Mouse (Mus musculus) liver, embryonic 15.5 days (tissue): Measurements from ENCODE around the gene Ifna14. TPM values are rescaled to one million over a fixed set of nuclear protein-coding genes. Genes with fewer than 3 reads are reported as not detected.
"Not testable (repeated sequence)": the region's sequence is repeated elsewhere in the genome, so short reads cannot be mapped to it uniquely, and the experiment has no call there.

Source experiments
- ATAC-seq: fragments of 200-750 bp; cut with Nextera tagmentation; 2 replicates; pipeline ENCODE4 v1.8.0; 2017; ENCODE audit warnings: moderate number of reproducible peaks, mild to moderate bottlenecking, moderate library complexity; ENCODE audit not compliant: insufficient read depth
- H3K27ac ChIP-seq: fragments of 300-500 bp; sonication (generic); replicated peaks from 2 replicates; pipeline ENCODE4 v1.5.1; 2015; ENCODE audit warnings: mild to moderate bottlenecking, inconsistent platforms
- H3K27me3 ChIP-seq: fragments of 300-500 bp; sonication (generic); 2 replicates; pipeline ENCODE4 v1.6.1; 2015; ENCODE audit warnings: mild to moderate bottlenecking, inconsistent platforms
- H3K36me3 ChIP-seq: fragments of 300-500 bp; sonication (generic); replicated peaks from 2 replicates; pipeline ENCODE4 v1.6.1; 2015; ENCODE audit warnings: moderate library complexity, mild to moderate bottlenecking, inconsistent platforms
- H3K4me1 ChIP-seq: fragments of 300-500 bp; sonication (generic); replicated peaks from 2 replicates; pipeline ENCODE4 v1.6.1; 2015; ENCODE audit warnings: inconsistent platforms
- H3K4me2 ChIP-seq: fragments of 300-500 bp; sonication (generic); 2 replicates; pipeline ENCODE4 v1.6.1; 2015; ENCODE audit warnings: moderate library complexity, mild to moderate bottlenecking, inconsistent platforms
- H3K4me3 ChIP-seq: fragments of 300-500 bp; sonication (generic); replicated peaks from 2 replicates; pipeline ENCODE4 v1.5.1; 2015; ENCODE audit warnings: mild to moderate bottlenecking, inconsistent platforms
- H3K9ac ChIP-seq: fragments of 300-500 bp; sonication (generic); 2 replicates; pipeline ENCODE4 v1.6.1; 2015; ENCODE audit warnings: moderate library complexity, mild to moderate bottlenecking, inconsistent platforms
- H3K9me3 ChIP-seq: fragments of 300-500 bp; sonication (generic); replicated peaks from 2 replicates; pipeline ENCODE4 v1.6.1; 2016; ENCODE audit warnings: inconsistent platforms
- WGBS: fragments of 180-500 bp; shearing (Covaris S2); methylation state at CpG from one replicate; pipeline ENCODE4 v1.1.7; 2015; ENCODE audit warnings: mixed read lengths; ENCODE audit not compliant: insufficient replicate concordance; 5-methylcytosine and 5-hydroxymethylcytosine counted together
- polyA plus RNA-seq: library from polyadenylated mRNA; unstranded; fragments of >200 nt; fragmentation: Nextera tagmentation; extraction: Ambion mirVana; gene quantifications from 2 replicates; pipeline ENCODE4 v1.2.1, GENCODE M21; 2015

The Ifna14 gene
- polyA plus RNA-seq, result not detected in 2 replicates

DNA sequence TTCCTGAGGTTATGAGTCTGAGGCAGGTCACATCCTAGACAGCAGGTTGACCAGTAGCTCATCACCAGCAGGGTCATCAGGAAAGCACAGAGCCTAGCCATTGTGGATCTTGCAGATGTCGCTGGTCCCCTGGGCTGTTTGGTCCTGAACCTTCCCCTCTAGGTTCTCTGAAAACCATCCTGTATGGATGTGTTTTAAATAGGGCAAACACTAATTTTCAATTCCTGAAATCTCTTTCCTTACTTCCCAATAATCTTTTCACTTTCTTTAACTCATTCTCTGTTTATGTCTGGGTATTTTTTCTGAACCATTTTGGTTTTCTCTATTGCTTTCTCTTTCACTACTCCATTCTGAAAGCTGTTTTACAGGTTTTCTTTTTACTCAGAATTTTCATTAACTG lies at the start of gene Ifna14:
Ifna14 (minus strand) TSS at position 101 of the 400 bp plus-strand sequence.
- H3K4me2 ChIP-seq, result no peak within 1 kb of the TSS
- ATAC-seq, result no peak
- H3K27ac ChIP-seq, result no peak within 1 kb of the TSS
- no peaks in the 10 kb centered on the region for H3K9me3 ChIP-seq
- no peak within 1 kb of the TSS for H3K4me3 ChIP-seq
- no peaks in the 10 kb centered on the region for H3K36me3 ChIP-seq
- 60% methylated on average over 1 of the region's 1 CpGs for WGBS
- no peak within 1 kb of the TSS for H3K9ac ChIP-seq
- no peaks in the 10 kb centered on the region for H3K4me1 ChIP-seq
- H3K27me3 ChIP-seq, result no peaks in the 10 kb centered on the region

GRCm38 (mm10) chr4:88603276-88603675 lies 31.7 kb upstream of the Ifna14 start, which contains the start of gene Ifna12:
TSS of gene Ifna12 (minus strand) at chr4:88603376.
- Histone ChIP-seq H3K27ac (no peak within 1 kb of the TSS), H3K36me3 (no peaks in the 10 kb centered on the region), H3K4me2 (no peak within 1 kb of the TSS), H3K4me1 (no peaks in the 10 kb centered on the region), H3K4me3 (no peak within 1 kb of the TSS), H3K9ac (no peak within 1 kb of the TSS), H3K27me3 (no peaks in the 10 kb centered on the region), H3K9me3 (no peaks in the 10 kb centered on the region)
- ATAC-seq, result no peak

DNA sequence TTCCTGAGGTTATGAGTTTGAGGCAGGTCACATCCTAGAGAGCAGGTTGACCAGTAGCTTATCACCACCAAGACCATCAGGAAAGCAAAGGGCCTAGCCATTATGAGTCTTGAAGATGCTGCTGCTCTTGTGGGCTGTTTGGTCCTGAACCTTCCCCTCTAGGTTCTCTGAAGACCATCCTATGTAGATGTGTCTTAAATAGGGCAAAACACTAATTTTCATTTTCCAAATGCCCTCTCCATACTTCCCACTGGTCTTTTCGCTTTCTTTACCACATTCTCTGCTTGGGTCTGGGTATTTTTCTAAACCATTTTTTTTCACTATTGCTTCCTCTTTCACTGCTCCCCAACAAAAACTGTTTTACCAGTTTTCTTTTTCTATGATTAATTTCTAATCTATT lies 20.7 kb upstream of the Ifna14 start, which contains the start of gene Ifna9:
Ifna9 (minus strand) TSS at position 101 of the 400 bp plus-strand sequence.
- Histone ChIP-seq H3K27ac (no peak within 1 kb of the TSS), H3K4me3 (no peak within 1 kb of the TSS), H3K27me3 (no peaks in the 10 kb centered on the region), H3K4me1 (no peaks in the 10 kb centered on the region), H3K4me2 (no peak within 1 kb of the TSS), H3K9me3 (no peaks in the 10 kb centered on the region), H3K9ac (no peak within 1 kb of the TSS), H3K36me3 (no peaks in the 10 kb centered on the region)
- no peak for ATAC-seq
- 53% methylated on average over 1 of the region's 1 CpGs for WGBS

- no peaks in the 10 kb centered on the region for H3K36me3 ChIP-seq
- H3K9ac ChIP-seq, result no peak overlapping the region
- WGBS, result 71% methylated on average over 1 of the region's 1 CpGs
- no peaks in the 10 kb centered on the region for H3K27me3 ChIP-seq
- H3K4me3 ChIP-seq, result no peak overlapping the region
- no peak overlapping the region for H3K27ac ChIP-seq
- H3K4me2 ChIP-seq, result no peak overlapping the region
- H3K4me1 ChIP-seq, result no peaks in the 10 kb centered on the region
- no peak for ATAC-seq
- H3K9me3 ChIP-seq, result no peaks in the 10 kb centered on the region
Observed at GRCm38 (mm10) chr4:88561791-88562190, 9.8 kb downstream of the Ifna14 start.

DNA sequence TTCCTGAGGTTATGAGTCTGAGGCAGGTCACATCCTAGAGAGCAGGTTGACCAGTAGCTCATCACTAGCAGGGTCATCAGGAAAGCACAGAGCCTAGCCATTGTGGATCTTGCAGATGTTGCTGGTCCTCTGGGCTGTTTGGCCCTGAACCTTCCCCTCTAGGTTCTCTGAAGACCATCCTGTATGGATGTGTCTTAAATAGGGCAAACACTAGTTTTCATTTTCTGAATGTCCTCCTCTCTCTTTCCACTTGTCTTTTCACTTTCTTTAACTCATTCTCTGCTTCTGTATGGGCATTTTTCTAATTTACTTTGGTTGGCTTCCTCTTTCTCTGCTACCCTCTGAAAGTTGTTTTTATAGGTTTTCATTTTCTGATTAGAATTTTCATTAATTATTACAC lies 13.5 kb downstream of the Ifna14 start, which contains the start of gene Ifna15:
Ifna15 (minus strand) TSS at position 101 of the 400 bp plus-strand sequence.
- not testable (repeated sequence) for H3K4me2 ChIP-seq, ATAC-seq, H3K27ac ChIP-seq, H3K9me3 ChIP-seq, H3K36me3 ChIP-seq, H3K9ac ChIP-seq, H3K4me1 ChIP-seq, H3K4me3 ChIP-seq, H3K27me3 ChIP-seq

DNA sequence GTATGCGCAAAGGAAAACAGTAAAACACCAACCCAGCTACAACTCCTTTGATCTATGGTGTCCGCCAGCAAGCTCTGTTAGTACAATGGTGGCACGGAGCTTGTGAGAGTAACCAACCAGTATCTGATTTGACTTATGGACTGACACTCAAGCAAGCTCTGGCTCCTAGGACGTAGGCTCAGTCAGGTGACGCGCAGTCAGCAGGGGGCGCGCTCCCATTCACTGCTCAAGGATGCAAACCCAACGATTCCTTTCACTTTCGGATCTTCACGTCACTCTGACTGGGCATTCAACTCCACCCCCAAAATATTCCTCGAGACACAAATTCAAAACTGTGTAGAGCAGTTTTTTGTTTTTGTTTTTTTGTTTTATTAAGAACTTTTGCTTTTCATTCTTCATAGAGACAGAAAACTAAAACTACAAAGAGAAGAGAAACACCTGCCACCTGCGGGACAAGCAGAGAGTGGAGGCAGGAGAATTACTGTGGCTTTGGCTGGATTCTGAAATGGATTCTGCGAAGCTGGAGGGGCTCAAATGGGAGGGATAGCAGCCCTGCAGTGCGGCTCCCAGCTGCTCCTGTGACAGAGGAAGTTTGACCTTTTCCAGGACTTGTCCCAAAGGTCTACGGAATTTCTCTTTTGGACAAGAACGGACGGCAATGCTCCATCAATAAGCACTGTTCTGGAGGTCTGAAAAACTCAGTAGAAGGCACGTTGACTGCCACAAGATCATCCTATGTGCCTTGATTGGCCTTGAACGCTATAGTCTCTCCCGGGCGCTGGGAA lies 21.2 kb downstream of the Ifna14 start:
- 20% methylated on average over 22 of the region's 22 CpGs for WGBS
- ATAC-seq, result peak; percentile 80

DNA sequence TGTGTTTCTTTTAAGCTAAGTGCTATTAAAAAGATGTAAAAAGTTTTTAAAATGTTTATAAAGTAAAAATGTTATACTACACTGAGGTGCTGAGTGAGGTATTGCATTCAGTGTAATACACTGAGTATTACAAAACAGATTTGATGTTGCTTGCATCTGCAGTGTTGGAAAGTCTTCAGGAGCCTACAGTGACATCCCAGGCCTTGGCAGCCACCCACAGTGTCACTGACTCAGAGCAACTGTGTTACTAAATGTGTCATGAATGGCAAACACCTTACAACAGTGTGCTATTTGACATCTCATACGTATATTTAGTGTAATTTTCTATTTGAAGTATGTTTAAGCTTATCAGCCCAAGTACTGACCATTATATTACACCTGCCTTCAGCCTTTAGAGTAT lies 23.6 kb downstream of the Ifna14 start:
- no peak overlapping the region for H3K27ac ChIP-seq
- whole genome bisulfite sequencing, result 54% methylated on average over 1 of the region's 1 CpGs

More for the DNA sequence above, 21.2 kb downstream of the Ifna14 start:
- no peak overlapping the region for H3K27ac ChIP-seq
- 0 out of 2 replicates have a peak, but pooled peaks cover 3% of the 10 kb centered on the region for H3K27me3 ChIP-seq
- peak overlapping the region; percentile 43; the same call in 1 of the 2 replicates for H3K9ac ChIP-seq
- H3K9me3 ChIP-seq, result no peaks in the 10 kb centered on the region
- peak overlapping the region; percentile 80 for H3K4me2 ChIP-seq
- H3K4me3 ChIP-seq, result peak overlapping the region; percentile 60
- H3K36me3 ChIP-seq, result no peaks in the 10 kb centered on the region
- peaks cover 13% of the 10 kb centered on the region for H3K4me1 ChIP-seq

DNA sequence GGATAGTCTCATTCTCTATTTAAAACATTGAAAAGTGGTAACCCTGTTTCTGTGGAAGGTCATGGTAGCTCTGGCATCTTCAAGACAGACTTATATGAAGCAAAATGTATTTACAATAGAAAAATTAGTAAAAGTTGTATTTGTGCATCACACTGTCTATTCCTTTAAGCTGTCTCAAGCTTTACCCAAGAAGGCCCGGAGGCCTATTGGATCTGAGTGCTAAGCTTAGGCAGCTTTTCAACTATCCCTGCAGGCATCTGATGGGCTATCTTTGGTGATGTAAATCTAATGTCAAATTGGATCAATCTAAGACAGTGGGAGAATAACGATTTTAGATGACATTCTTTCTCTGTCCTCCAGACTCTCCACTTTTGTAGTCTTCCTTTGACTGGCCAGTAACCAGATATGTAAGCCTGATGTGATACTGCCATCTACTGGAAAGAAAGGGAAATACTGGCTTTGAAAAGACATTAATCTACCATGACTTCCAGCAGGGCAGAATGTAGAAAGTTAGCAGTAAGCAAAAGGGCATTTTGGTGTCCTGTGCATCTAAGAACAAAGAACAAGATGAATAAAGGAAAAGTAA lies 27.9 kb downstream of the Ifna14 start:
- Histone ChIP-seq H3K9ac (no peak overlapping the region), H3K27ac (no peak overlapping the region), H3K4me3 (no peak overlapping the region), H3K9me3 (no peaks in the 10 kb centered on the region), H3K4me1 (no peaks in the 10 kb centered on the region), H3K27me3 (0 out of 2 replicates have a peak, but pooled peaks cover 3% of the 10 kb centered on the region), H3K4me2 (no peak overlapping the region), H3K36me3 (no peaks in the 10 kb centered on the region)
- WGBS, result 48% methylated on average over 2 of the region's 2 CpGs
- ATAC-seq, result no peak

More for the DNA sequence above, 23.6 kb downstream of the Ifna14 start:
- no peak for ATAC-seq
- H3K4me3 ChIP-seq, result no peak overlapping the region
- no peaks in the 10 kb centered on the region for H3K9me3 ChIP-seq
- no peak overlapping the region for H3K9ac ChIP-seq
- H3K36me3 ChIP-seq, result no peaks in the 10 kb centered on the region
- no peak overlapping the region for H3K4me2 ChIP-seq
- H3K4me1 ChIP-seq, result peaks cover 13% of the 10 kb centered on the region
- 0 out of 2 replicates have a peak, but pooled peaks cover 3% of the 10 kb centered on the region for H3K27me3 ChIP-seq

GRCm38 (mm10) chr4:88537328-88537727 lies 34.3 kb downstream of the Ifna14 start:
- H3K27ac ChIP-seq, result peak overlapping the region; percentile 77
- H3K36me3 ChIP-seq, result no peaks in the 10 kb centered on the region
- no peaks in the 10 kb centered on the region for H3K27me3 ChIP-seq
- WGBS, result 17% methylated on average over 12 of the region's 12 CpGs
- H3K4me1 ChIP-seq, result peaks cover 33% of the 10 kb centered on the region
- H3K4me3 ChIP-seq, result peak overlapping the region; percentile 28
- H3K4me2 ChIP-seq, result peak overlapping the region; percentile 39
- ATAC-seq, result 0 out of 2 replicates have a peak, but pooled peaks have one; percentile 9
- no peaks in the 10 kb centered on the region for H3K9me3 ChIP-seq
- H3K9ac ChIP-seq, result no peak overlapping the region

GRCm38 (mm10) chr4:88536640-88537039 lies 35.0 kb downstream of the Ifna14 start:
- Histone ChIP-seq H3K4me3 (no peak overlapping the region), H3K9ac (no peak overlapping the region), H3K27ac (peak overlapping the region; percentile 77), H3K36me3 (no peaks in the 10 kb centered on the region), H3K4me1 (peaks cover 33% of the 10 kb centered on the region), H3K27me3 (no peaks in the 10 kb centered on the region), H3K9me3 (no peaks in the 10 kb centered on the region), H3K4me2 (no peak overlapping the region)
- 71% methylated on average over 7 of the region's 7 CpGs for WGBS
- ATAC-seq, result no peak

GRCm38 (mm10) chr4:88535742-88536141 lies 35.9 kb downstream of the Ifna14 start:
- Histone ChIP-seq H3K4me2 (peak overlapping the region; percentile 45), H3K9me3 (no peaks in the 10 kb centered on the region), H3K36me3 (no peaks in the 10 kb centered on the region), H3K9ac (no peak overlapping the region), H3K27me3 (no peaks in the 10 kb centered on the region), H3K27ac (peak overlapping the region; percentile 77), H3K4me3 (no peak overlapping the region), H3K4me1 (peaks cover 33% of the 10 kb centered on the region)
- peak; percentile 95 for ATAC-seq
- WGBS, result 32% methylated on average over 1 of the region's 1 CpGs
